Mouse (Mus musculus) gastrocnemius, adult 18-20 months (tissue): ENCODE data around the gene Gpx7. TPM values are rescaled to one million over a fixed set of nuclear protein-coding genes. Genes with fewer than 3 reads are reported as not detected.
A peak's percentile ranks its signal among the peaks of the same experiment; 100 is the strongest.

Source experiments
- DNase-seq: peaks from one replicate; pipeline ENCODE4 v3.0.0; 2021; ENCODE audit warnings: low spot score
- long read RNA-seq, 2 experiments: library from polyadenylated mRNA; stranded (forward); transcript quantifications; one replicate each; pipeline ENCODE4 v2.0.0; 2021
- total RNA-seq, 2 experiments: library from RNA; stranded (reverse); gene quantifications; 2 replicates each; pipeline ENCODE4 v1.2.3; 2021

The Gpx7 gene
- 1 to 10 TPM; 4.3 to 6.9 TPM for total RNA-seq
- long read RNA-seq, experiment 1, transcript Gpx7-201 (3 exons, 1,289 nt), result major isoform, 13 of 15 reads
- long read RNA-seq, experiment 1, partial matches to known transcripts, result 0 of 15 reads
- long read RNA-seq, experiment 1, other reads (novel, unspliced or antisense), result 2 of 15 reads
- long read RNA-seq, experiment 2, transcript Gpx7-201 (3 exons, 1,289 nt), result major isoform, 7 of 10 reads
- long read RNA-seq, experiment 2, partial matches to known transcripts, result 0 of 10 reads
- long read RNA-seq, experiment 2, other reads (novel, unspliced or antisense), result 2 of 10 reads

GRCm38 (mm10) chr4:108406861-108407401 lies at the start of gene Gpx7:
Gpx7 (minus strand) TSS chr4:108406961.
- DNase-seq, result peak; percentile 8

- DNase-seq, result no peak
These were observed 49.3 kb upstream of the Gpx7 start for GRCm38 (mm10) chr4:108456028-108456427.

- DNase-seq, result no peak
These were observed 41.3 kb upstream of the Gpx7 start for GRCm38 (mm10) chr4:108448091-108448490.

GRCm38 (mm10) chr4:108438082-108438840 lies 31.5 kb upstream of the Gpx7 start:
- no peak for DNase-seq

- no peak for DNase-seq
These were observed 29.5 kb upstream of the Gpx7 start for GRCm38 (mm10) chr4:108436225-108436624.

GRCm38 (mm10) chr4:108435646-108436045 lies 28.9 kb upstream of the Gpx7 start:
- no peak for DNase-seq

GRCm38 (mm10) chr4:108434781-108435180 lies 28.0 kb upstream of the Gpx7 start:
- DNase-seq, result no peak

- DNase-seq, result no peak
These were observed 27.5 kb upstream of the Gpx7 start for GRCm38 (mm10) chr4:108434221-108434620.

- DNase-seq, result no peak
These were observed 26.6 kb upstream of the Gpx7 start for GRCm38 (mm10) chr4:108433341-108433740.

GRCm38 (mm10) chr4:108431561-108431936 lies 24.8 kb upstream of the Gpx7 start:
- no peak for DNase-seq

- no peak for DNase-seq
These were observed 24.1 kb upstream of the Gpx7 start for GRCm38 (mm10) chr4:108430656-108431560.

GRCm38 (mm10) chr4:108428341-108428721 lies 21.6 kb upstream of the Gpx7 start:
- no peak for DNase-seq

GRCm38 (mm10) chr4:108427719-108428340 lies 21.1 kb upstream of the Gpx7 start:
- no peak for DNase-seq

GRCm38 (mm10) chr4:108424587-108424986 lies 17.8 kb upstream of the Gpx7 start:
- no peak for DNase-seq

GRCm38 (mm10) chr4:108407621-108408020 lies 860 bp upstream of the Gpx7 start:
- DNase-seq, result no peak

GRCm38 (mm10) chr4:108406138-108406860 lies 462 bp downstream of the Gpx7 start:
- peak; percentile 69 for DNase-seq

- DNase-seq, result no peak
These were observed 1.0 kb downstream of the Gpx7 start for GRCm38 (mm10) chr4:108405766-108406137.

- DNase-seq, result no peak
These were observed 2.7 kb downstream of the Gpx7 start for GRCm38 (mm10) chr4:108403861-108404635.

GRCm38 (mm10) chr4:108400395-108400794 lies 6.4 kb downstream of the Gpx7 start:
- DNase-seq, result no peak

- no peak for DNase-seq
These were observed 12.5 kb downstream of the Gpx7 start for GRCm38 (mm10) chr4:108394236-108394635.
